Comparison of ENCODE assay signal across 15 mouse cellular contexts in genomic region chr3:86832591-86833267, GRCm38 (mm10).
DNase-seq lines count a peak whose midpoint lies in the region; ATAC-seq and TF ChIP-seq lines count a peak whose summit lies in the region.
"Had no signal": no experiment of that assay in that cellular context is flagged by ENCODE, and none has a peak within 500 bp of the region (broad histone marks: within the 10 kb centered on the region; RNA-seq: fewer than 3 reads in every experiment).

No protein-coding gene starts in this region.

- no peak for DNase-seq in midbrain, embryonic 10.5 days (ENCODE audit: low spot score)
- no peak for DNase-seq in spleen, postnatal 36 days (ENCODE audit: low spot score in 2 of 2)
- no peak for DNase-seq in heart, adult 2 months
- DNase-seq: cerebellum, adult 8-10 months; heart, adult 18-20 months; kidney, adult 18-20 months; kidney, postnatal 25 days; lung, embryonic 14.5 days; thymus, postnatal 25 days had no signal

- no peaks in the 10 kb centered on the region for H3K79me2 ChIP-seq in heart, adult 2 months (replicated peaks; ENCODE audit: control insufficient read depth, insufficient read depth, low read length)

- TF ChIP-seq POLR2A in olfactory bulb, adult 2 months (IDR thresholded peaks at IDR 0.05; ENCODE audit: insufficient read depth, low read depth, low read length) = no peak
- no peak for TF ChIP-seq POLR2A in heart, adult 2 months (IDR thresholded peaks at IDR 0.05; ENCODE audit: insufficient read depth, low read depth, low read length)

- WGBS in midbrain, embryonic 12.5 days = 29% methylated on average over 14 of the region's 14 CpGs
- WGBS in midbrain, embryonic 10.5 days = 36% methylated on average over 14 of the region's 14 CpGs
- WGBS in forebrain, embryonic 12.5 days = 13% methylated on average over 14 of the region's 14 CpGs
- WGBS in hindbrain, embryonic 13.5 days = 13% methylated on average over 14 of the region's 14 CpGs
- WGBS in olfactory bulb, adult 2 months = 20% methylated on average over 14 of the region's 14 CpGs
- 62% methylated on average over 14 of the region's 14 CpGs for WGBS in heart, adult 2 months

- H3K4me2 ChIP-seq in midbrain, embryonic 12.5 days (replicated peaks) = no peak overlapping the region
- H3K4me2 ChIP-seq in forebrain, embryonic 12.5 days = no peak overlapping the region
- H3K4me2 ChIP-seq in hindbrain, embryonic 13.5 days = peak overlapping the region; percentile 23
- H3K4me2 ChIP-seq: lung, embryonic 14.5 days had no signal

- no peak for TF ChIP-seq CTCF in olfactory bulb, adult 2 months (IDR thresholded peaks at IDR 0.05; ENCODE audit: insufficient read depth, low read depth, low read length)
- no peak for TF ChIP-seq CTCF in heart, adult 2 months (IDR thresholded peaks at IDR 0.05)

- ATAC-seq in midbrain, embryonic 12.5 days (ENCODE audit: low FRiP score, low read depth) = 0 out of 2 replicates have a peak, but pooled peaks have one; percentile 38
- ATAC-seq in forebrain, embryonic 12.5 days (ENCODE audit: low FRiP score) = peak; percentile 76
- ATAC-seq in hindbrain, embryonic 13.5 days (ENCODE audit: low FRiP score) = 0 out of 2 replicates have a peak, but pooled peaks have one; percentile 55

- H3K36me3 ChIP-seq in midbrain, embryonic 12.5 days = peaks cover 11% of the 10 kb centered on the region
- peaks cover 20% of the 10 kb centered on the region for H3K36me3 ChIP-seq in midbrain, embryonic 10.5 days
- H3K36me3 ChIP-seq in forebrain, embryonic 12.5 days (replicated peaks) = peaks cover 3% of the 10 kb centered on the region
- peaks cover 11% of the 10 kb centered on the region for H3K36me3 ChIP-seq in hindbrain, embryonic 13.5 days
- H3K36me3 ChIP-seq in heart, adult 2 months (ENCODE audit: control insufficient read depth, insufficient read depth, low read length) = no peaks in the 10 kb centered on the region

- H3K4me3 ChIP-seq in midbrain, embryonic 12.5 days = no peak overlapping the region
- H3K4me3 ChIP-seq in midbrain, embryonic 10.5 days = no peak overlapping the region
- H3K4me3 ChIP-seq in forebrain, embryonic 12.5 days (replicated peaks) = no peak overlapping the region
- H3K4me3 ChIP-seq in hindbrain, embryonic 13.5 days = no peak overlapping the region
- H3K4me3 ChIP-seq in olfactory bulb, adult 2 months (ENCODE audit: insufficient read depth, low read depth, low read length) = no peak overlapping the region
- no peak overlapping the region for H3K4me3 ChIP-seq in heart, adult 2 months
- H3K4me3 ChIP-seq: megakaryocyte, embryonic 14.5 days had no signal

- peak overlapping the region; percentile 47; the same call in 1 of the 2 replicates for H3K27ac ChIP-seq in midbrain, embryonic 12.5 days (replicated peaks)
- H3K27ac ChIP-seq in midbrain, embryonic 10.5 days (replicated peaks) = no peak overlapping the region
- H3K27ac ChIP-seq in forebrain, embryonic 12.5 days = peak overlapping the region; percentile 75
- peak overlapping the region; percentile 69 for H3K27ac ChIP-seq in hindbrain, embryonic 13.5 days
- H3K27ac ChIP-seq in olfactory bulb, adult 2 months (ENCODE audit: insufficient read depth, low read depth, low read length) = peak overlapping the region; percentile 94
- no peak overlapping the region for H3K27ac ChIP-seq in heart, adult 2 months

- no peak for TF ChIP-seq EP300 in heart, adult 2 months (IDR thresholded peaks at IDR 0.05; ENCODE audit: insufficient read depth, low read depth, low read length)

- H3K9me3 ChIP-seq in midbrain, embryonic 12.5 days = no peaks in the 10 kb centered on the region
- no peaks in the 10 kb centered on the region for H3K9me3 ChIP-seq in midbrain, embryonic 10.5 days (replicated peaks)
- H3K9me3 ChIP-seq in forebrain, embryonic 12.5 days = no peaks in the 10 kb centered on the region
- no peaks in the 10 kb centered on the region for H3K9me3 ChIP-seq in hindbrain, embryonic 13.5 days
- H3K9me3 ChIP-seq: megakaryocyte, embryonic 14.5 days had no signal

- no peak overlapping the region for H3K9ac ChIP-seq in midbrain, embryonic 12.5 days (replicated peaks)
- no peak overlapping the region for H3K9ac ChIP-seq in forebrain, embryonic 12.5 days
- H3K9ac ChIP-seq in hindbrain, embryonic 13.5 days = no peak overlapping the region
- H3K9ac ChIP-seq in heart, adult 2 months (ENCODE audit: low read depth, low read length) = no peak overlapping the region
- H3K9ac ChIP-seq: lung, embryonic 14.5 days had no signal

- intact Hi-C loops in heart, adult 2 months (cut with DNase I) = no loop called here

- H3K27me3 ChIP-seq in midbrain, embryonic 12.5 days = no peaks in the 10 kb centered on the region
- no peaks in the 10 kb centered on the region for H3K27me3 ChIP-seq in midbrain, embryonic 10.5 days (ENCODE audit: low read depth, poor library complexity, severe bottlenecking)
- no peaks in the 10 kb centered on the region for H3K27me3 ChIP-seq in forebrain, embryonic 12.5 days
- H3K27me3 ChIP-seq in hindbrain, embryonic 13.5 days = no peaks in the 10 kb centered on the region
- no peaks in the 10 kb centered on the region for H3K27me3 ChIP-seq in heart, adult 2 months (ENCODE audit: control insufficient read depth, insufficient read depth, low read length)
- H3K27me3 ChIP-seq: CH12.LX had no signal

- H3K4me1 ChIP-seq in midbrain, embryonic 12.5 days = peaks cover 33% of the 10 kb centered on the region
- peaks cover 23% of the 10 kb centered on the region for H3K4me1 ChIP-seq in midbrain, embryonic 10.5 days
- H3K4me1 ChIP-seq in forebrain, embryonic 12.5 days = peaks cover 44% of the 10 kb centered on the region
- peaks cover 37% of the 10 kb centered on the region for H3K4me1 ChIP-seq in hindbrain, embryonic 13.5 days (replicated peaks)
- peaks cover 21% of the 10 kb centered on the region for H3K4me1 ChIP-seq in olfactory bulb, adult 2 months (ENCODE audit: control insufficient read depth, insufficient read depth, low read length)
- no peaks in the 10 kb centered on the region for H3K4me1 ChIP-seq in heart, adult 2 months (ENCODE audit: control insufficient read depth, insufficient read depth, low read length)

Comparison
In these comparisons a context has a peak if more than half of its experiments do, and no peak if none do; other contexts are left out.
1. H3K27ac ChIP-seq: peak in midbrain, embryonic 12.5 days (single experiment), forebrain, embryonic 12.5 days (single experiment), hindbrain, embryonic 13.5 days (single experiment) and olfactory bulb, adult 2 months (single experiment); none in midbrain, embryonic 10.5 days (single experiment) and heart, adult 2 months (single experiment).
2. Peak in every context shown above with its lines, with median percentiles within 50 percentile points of each other: ATAC-seq.